Mouse (Mus musculus) hindbrain, embryonic 10.5 days (tissue): ENCODE measurements at regions not wholly inside any gene's neighbourhood (a gene's known extent, or its start where the extent isn't known, plus 50 kb on each side); places are given as distances from the start of the nearest gene placed in this dataset.

Experiments used
- DNase-seq: peaks from one replicate; pipeline ENCODE4 v3.0.0-alpha.2; 2017; ENCODE audit warnings: low spot score
- H3K27ac ChIP-seq: fragments of 300-500 bp; sonication (generic); 2 replicates; pipeline ENCODE4 v1.5.1; 2016; ENCODE audit warnings: mild to moderate bottlenecking, moderate library complexity
- H3K27me3 ChIP-seq: fragments of 300-500 bp; sonication (generic); 2 replicates; pipeline ENCODE4 v1.6.1; 2016; ENCODE audit warnings: mild to moderate bottlenecking; ENCODE audit not compliant: poor library complexity, insufficient read depth, severe bottlenecking
- H3K36me3 ChIP-seq: fragments of 300-500 bp; sonication (generic); 2 replicates; pipeline ENCODE4 v1.6.1; 2016; ENCODE audit warnings: mild to moderate bottlenecking, moderate library complexity
- H3K4me1 ChIP-seq: fragments of 300-500 bp; sonication (generic); replicated peaks from 2 replicates; pipeline ENCODE4 v1.6.1; 2016; ENCODE audit warnings: mild to moderate bottlenecking
- H3K4me3 ChIP-seq: fragments of 300-500 bp; sonication (generic); 2 replicates; pipeline ENCODE4 v1.5.1; 2016; ENCODE audit warnings: mild to moderate bottlenecking, moderate library complexity
- H3K9me3 ChIP-seq: fragments of 300-500 bp; sonication (generic); 2 replicates; pipeline ENCODE4 v1.6.1; 2016; ENCODE audit warnings: mild to moderate bottlenecking, moderate library complexity
- WGBS: fragments of 180-500 bp; shearing (Covaris S2); methylation state at CpG from one replicate; pipeline ENCODE4 v1.1.7; 2016; 5-methylcytosine and 5-hydroxymethylcytosine counted together

DNA sequence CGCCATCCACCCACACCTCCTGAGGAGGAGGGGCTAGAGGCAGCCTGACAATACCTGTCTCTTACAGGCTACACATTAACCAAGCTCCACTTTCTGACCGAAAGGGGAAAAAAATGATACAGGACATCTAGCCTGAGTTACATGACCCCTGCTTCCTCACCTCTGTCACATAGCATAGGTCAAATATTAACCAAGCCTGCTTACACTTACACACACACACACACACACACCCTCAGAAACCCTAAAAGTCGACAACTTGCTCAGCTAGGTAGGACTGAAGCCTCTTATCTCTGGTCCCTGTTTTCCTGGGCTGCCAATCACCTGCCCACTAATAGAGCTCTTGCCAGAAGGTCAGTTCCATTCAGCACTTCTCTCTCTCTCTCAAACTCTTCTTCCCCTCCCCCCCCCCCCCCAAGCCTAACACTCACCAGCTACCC, 291.2 kb downstream of the Sox4 start:
- H3K36me3 ChIP-seq, result no peaks in the 10 kb centered on the region; the same call in 1 of the 2 replicates
- no peak for DNase-seq
- H3K9me3 ChIP-seq, result no peaks in the 10 kb centered on the region
- peaks cover 54% of the 10 kb centered on the region for H3K4me1 ChIP-seq
- 83% methylated on average over 3 of the region's 3 CpGs for WGBS
- peak overlapping the region; percentile 8; the same call in 1 of the 2 replicates for H3K27ac ChIP-seq
- no peaks in the 10 kb centered on the region for H3K27me3 ChIP-seq
- H3K4me3 ChIP-seq, result no peak overlapping the region

DNA sequence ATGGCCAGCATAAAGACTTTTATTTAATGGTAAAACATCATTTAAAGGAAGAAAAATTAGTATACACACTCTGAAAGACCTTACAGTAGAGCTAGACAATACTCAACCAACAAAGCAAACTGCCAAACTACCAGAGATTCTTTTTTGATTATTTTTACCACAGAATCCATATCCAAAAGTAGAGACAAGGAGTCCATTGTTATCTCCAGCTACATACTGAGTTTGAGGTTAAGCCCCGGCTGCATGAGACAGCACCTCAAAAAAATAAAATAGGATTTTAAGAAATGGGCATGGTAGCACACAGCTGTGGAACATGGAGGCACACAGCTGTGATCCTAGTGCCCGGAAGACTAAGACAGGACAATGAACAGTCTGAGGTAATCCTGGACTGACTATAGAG, 293.4 kb downstream of the Sox4 start:
- Histone ChIP-seq H3K27me3 (no peaks in the 10 kb centered on the region), H3K9me3 (no peaks in the 10 kb centered on the region), H3K4me1 (peaks cover 33% of the 10 kb centered on the region), H3K4me3 (no peak overlapping the region), H3K36me3 (no peaks in the 10 kb centered on the region; the same call in 1 of the 2 replicates), H3K27ac (no peak overlapping the region)
- 83% methylated on average over 2 of the region's 2 CpGs for WGBS
- DNase-seq, result no peak

DNA sequence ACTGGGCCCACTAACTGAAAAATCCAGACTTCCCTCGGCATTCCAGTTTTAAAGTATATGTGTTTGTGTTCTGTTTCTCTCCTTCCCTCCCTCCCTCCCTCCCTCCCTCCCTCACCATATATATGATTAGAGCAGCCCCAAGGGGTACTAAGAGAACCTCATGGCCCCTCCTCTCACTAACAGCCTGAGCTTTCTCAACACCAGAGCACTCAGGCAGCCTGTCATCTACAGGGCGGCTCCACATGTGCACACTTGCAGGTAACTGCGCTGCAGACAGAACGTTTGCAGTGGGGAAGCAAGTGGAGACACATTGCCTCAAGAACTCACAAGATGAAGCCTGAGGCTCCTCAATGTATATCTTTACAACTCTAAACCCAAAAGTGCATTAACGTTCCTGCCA, 294.9 kb downstream of the Sox4 start:
- no peak overlapping the region for H3K27ac ChIP-seq
- no peaks in the 10 kb centered on the region for H3K9me3 ChIP-seq
- H3K27me3 ChIP-seq, result no peaks in the 10 kb centered on the region
- DNase-seq, result no peak
- H3K4me1 ChIP-seq, result peaks cover 18% of the 10 kb centered on the region
- 87% methylated on average over 5 of the region's 5 CpGs for WGBS
- no peak overlapping the region for H3K4me3 ChIP-seq
- no peaks in the 10 kb centered on the region; the same call in 1 of the 2 replicates for H3K36me3 ChIP-seq

DNA sequence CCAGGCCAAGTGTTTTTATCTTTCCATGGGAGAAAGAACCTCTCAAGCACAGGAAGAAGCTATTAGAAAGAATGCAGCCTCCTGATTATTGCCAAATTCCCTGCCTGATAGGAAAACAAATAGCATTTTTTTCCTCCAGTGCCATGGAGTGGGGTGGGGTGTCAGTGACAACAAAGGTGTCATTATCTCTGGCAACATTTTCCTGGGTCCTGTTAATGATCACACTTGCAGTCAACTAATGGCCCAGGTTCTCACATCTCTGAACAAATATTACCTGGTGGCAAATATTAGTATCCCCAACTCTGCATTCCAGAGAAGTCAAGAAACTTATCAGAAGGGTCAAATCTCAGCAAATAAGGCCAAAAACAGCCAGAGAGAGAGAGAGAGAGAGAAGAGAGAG, 298.6 kb downstream of the Sox4 start:
- Histone ChIP-seq H3K4me1 (peaks cover 15% of the 10 kb centered on the region; the same call in 1 of the 2 replicates), H3K9me3 (no peaks in the 10 kb centered on the region)

GRCm38 (mm10) chr13:28653362-28653761, 300.2 kb downstream of the Sox4 start:
- Histone ChIP-seq H3K9me3 (no peaks in the 10 kb centered on the region), H3K36me3 (peaks cover 4% of the 10 kb centered on the region; the same call in 1 of the 2 replicates), H3K4me1 (peaks cover 13% of the 10 kb centered on the region; the same call in 1 of the 2 replicates), H3K4me3 (no peak overlapping the region), H3K27me3 (no peaks in the 10 kb centered on the region), H3K27ac (no peak overlapping the region)
- no peak for DNase-seq
- WGBS, result 92% methylated on average over 4 of the region's 4 CpGs

More for the DNA sequence above, 298.6 kb downstream of the Sox4 start:
- no peak for DNase-seq
- Histone ChIP-seq H3K27me3 (no peaks in the 10 kb centered on the region), H3K36me3 (no peaks in the 10 kb centered on the region), H3K4me3 (no peak overlapping the region), H3K27ac (no peak overlapping the region)

GRCm38 (mm10) chr13:28651810-28652209, 301.7 kb downstream of the Sox4 start:
- no peak for DNase-seq
- Histone ChIP-seq H3K36me3 (peaks cover 6% of the 10 kb centered on the region; the same call in 1 of the 2 replicates), H3K27ac (no peak overlapping the region), H3K4me3 (no peak overlapping the region), H3K9me3 (no peaks in the 10 kb centered on the region), H3K27me3 (no peaks in the 10 kb centered on the region), H3K4me1 (peaks cover 13% of the 10 kb centered on the region; the same call in 1 of the 2 replicates)
- WGBS, result 83% methylated on average over 2 of the region's 2 CpGs

GRCm38 (mm10) chr13:28645881-28646280, 307.6 kb downstream of the Sox4 start:
- H3K27me3 ChIP-seq, result no peaks in the 10 kb centered on the region
- H3K4me3 ChIP-seq, result no peak overlapping the region
- no peak for DNase-seq
- peaks cover 15% of the 10 kb centered on the region for H3K36me3 ChIP-seq
- H3K4me1 ChIP-seq, result peaks cover 1% of the 10 kb centered on the region; the same call in 1 of the 2 replicates
- H3K27ac ChIP-seq, result no peak overlapping the region
- H3K9me3 ChIP-seq, result no peaks in the 10 kb centered on the region
- 91% methylated on average over 4 of the region's 4 CpGs for WGBS

GRCm38 (mm10) chr13:28644846-28645574, 308.5 kb downstream of the Sox4 start:
- peaks cover 15% of the 10 kb centered on the region for H3K36me3 ChIP-seq
- H3K4me1 ChIP-seq, result no peaks in the 10 kb centered on the region
- 86% methylated on average over 3 of the region's 3 CpGs for WGBS
- H3K27me3 ChIP-seq, result no peaks in the 10 kb centered on the region
- no peaks in the 10 kb centered on the region for H3K9me3 ChIP-seq
- H3K27ac ChIP-seq, result no peak overlapping the region
- DNase-seq, result no peak
- H3K4me3 ChIP-seq, result no peak overlapping the region

- Histone ChIP-seq H3K9me3 (no peaks in the 10 kb centered on the region), H3K27ac (no peak overlapping the region), H3K27me3 (no peaks in the 10 kb centered on the region), H3K36me3 (peaks cover 13% of the 10 kb centered on the region), H3K4me1 (peaks cover 6% of the 10 kb centered on the region), H3K4me3 (no peak overlapping the region)
- no peak for DNase-seq
- WGBS, result 66% methylated on average over 1 of the region's 1 CpGs
These were observed 312.7 kb downstream of the Sox4 start for GRCm38 (mm10) chr13:28640826-28641225.

GRCm38 (mm10) chr13:28635230-28635950, 318.1 kb downstream of the Sox4 start:
- Histone ChIP-seq H3K27ac (peak overlapping the region; percentile 68), H3K4me3 (no peak overlapping the region), H3K36me3 (peaks cover 23% of the 10 kb centered on the region), H3K9me3 (no peaks in the 10 kb centered on the region), H3K4me1 (peaks cover 28% of the 10 kb centered on the region), H3K27me3 (no peaks in the 10 kb centered on the region)
- 89% methylated on average over 3 of the region's 3 CpGs for WGBS
- DNase-seq, result no peak

DNA sequence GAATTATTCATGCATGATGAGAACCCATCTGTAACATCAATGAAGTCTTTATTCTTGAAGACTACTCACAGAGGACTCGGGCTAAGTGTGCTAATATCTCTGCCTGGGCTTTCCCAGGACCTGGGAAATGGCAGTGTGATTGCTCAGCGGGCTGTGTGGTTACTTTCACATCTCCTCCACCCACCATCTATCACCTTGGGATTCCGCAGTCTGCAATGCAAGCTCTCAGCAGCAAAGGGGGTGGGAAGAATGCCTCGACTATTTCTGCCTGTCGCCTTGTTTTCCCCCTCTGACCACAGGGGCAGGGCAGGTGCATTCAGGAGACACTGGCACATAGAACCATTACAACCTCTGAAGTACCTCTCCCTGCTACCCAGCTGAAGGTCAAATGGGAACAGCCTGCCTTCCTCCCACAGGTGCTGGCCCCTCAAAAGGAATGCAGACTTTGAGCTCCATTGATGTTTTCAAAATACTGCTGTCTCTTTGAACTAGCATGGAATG, 319.9 kb downstream of the Sox4 start:
- peaks cover 44% of the 10 kb centered on the region for H3K4me1 ChIP-seq
- H3K4me3 ChIP-seq, result no peak overlapping the region
- peaks cover 19% of the 10 kb centered on the region for H3K36me3 ChIP-seq
- peak overlapping the region; percentile 50; the same call in 1 of the 2 replicates for H3K27ac ChIP-seq
- no peaks in the 10 kb centered on the region for H3K9me3 ChIP-seq
- H3K27me3 ChIP-seq, result no peaks in the 10 kb centered on the region
- DNase-seq, result peak; percentile 20
- 39% methylated on average over 5 of the region's 5 CpGs for WGBS

GRCm38 (mm10) chr13:28629431-28630331, 323.8 kb downstream of the Sox4 start:
- H3K27me3 ChIP-seq, result no peaks in the 10 kb centered on the region
- H3K9me3 ChIP-seq, result no peaks in the 10 kb centered on the region
- peaks cover 26% of the 10 kb centered on the region for H3K36me3 ChIP-seq
- H3K4me3 ChIP-seq, result no peak overlapping the region
- 48% methylated on average over 9 of the region's 9 CpGs for WGBS
- peak; percentile 45 for DNase-seq
- H3K4me1 ChIP-seq, result peaks cover 35% of the 10 kb centered on the region
- peak overlapping the region; percentile 74 for H3K27ac ChIP-seq
